Mouse (Mus musculus): ENCODE measurements around the gene Rabac1. TPM values are rescaled to one million over a fixed set of nuclear protein-coding genes. Genes with fewer than 3 reads are reported as not detected.

The Rabac1 gene
- polyA plus RNA-seq, 1 experiment from 2014 or later, result 101 TPM

- ATAC-seq (replicated peaks; ENCODE audit: low FRiP score) (no peak), DNase-seq (ENCODE audit: low spot score) (no peak)
- H3K27ac ChIP-seq (ENCODE audit: low read depth, low read length), result no peak overlapping the region
- no peaks in the 10 kb centered on the region for H3K9me3 ChIP-seq (ENCODE audit: control insufficient read depth, low read length)
- no peak overlapping the region for H3K4me3 ChIP-seq (ENCODE audit: low read depth, low read length)
- H3K27me3 ChIP-seq (replicated peaks; ENCODE audit: control insufficient read depth, insufficient read depth, low read length), result peaks cover 79% of the 10 kb centered on the region
- 63% methylated on average over 3 of the region's 3 CpGs for WGBS
- H3K36me3 ChIP-seq (ENCODE audit: control insufficient read depth, insufficient read depth, low read length), result no peaks in the 10 kb centered on the region
- peaks cover 11% of the 10 kb centered on the region for H3K4me1 ChIP-seq (replicated peaks; ENCODE audit: control insufficient read depth, insufficient read depth, low read length)
- H3K9ac ChIP-seq (ENCODE audit: low read depth, low read length), result no peak overlapping the region
- H3K4me2 ChIP-seq, result no peak overlapping the region; the same call in 1 of the 2 replicates
Observed at GRCm38 (mm10) chr7:25006171-25006570, 33.6 kb upstream of the Rabac1 start.

- H3K4me3 ChIP-seq (ENCODE audit: low read depth, low read length), result peak within 1 kb of the TSS; percentile 39
- H3K27ac ChIP-seq (ENCODE audit: low read depth, low read length), result no peak within 1 kb of the TSS
- no peak within 1 kb of the TSS for H3K9ac ChIP-seq (ENCODE audit: low read depth, low read length)
- H3K4me1 ChIP-seq (replicated peaks; ENCODE audit: control insufficient read depth, insufficient read depth, low read length), result peaks cover 9% of the 10 kb centered on the region
- no peaks in the 10 kb centered on the region for H3K36me3 ChIP-seq (ENCODE audit: control insufficient read depth, insufficient read depth, low read length)
- H3K4me2 ChIP-seq, result peak within 1 kb of the TSS; percentile 60
- no peak for DNase-seq (ENCODE audit: low spot score)
- H3K27me3 ChIP-seq (replicated peaks; ENCODE audit: control insufficient read depth, insufficient read depth, low read length), result peaks cover 73% of the 10 kb centered on the region
- no peak for ATAC-seq (replicated peaks; ENCODE audit: low FRiP score)
- 3% methylated on average over 54 of the region's 54 CpGs for WGBS
- no peaks in the 10 kb centered on the region for H3K9me3 ChIP-seq (ENCODE audit: control insufficient read depth, low read length)
Observed at GRCm38 (mm10) chr7:25005421-25006065, 33.0 kb upstream of the Rabac1 start, which contains the start of gene Atp1a3. Gene Atp1a3, minus strand, starts transcription at chr7:25005958.

GRCm38 (mm10) chr7:25004806-25005205, 32.3 kb upstream of the Rabac1 start:
- Histone ChIP-seq H3K27ac (ENCODE audit: low read depth, low read length) (no peak overlapping the region), H3K36me3 (ENCODE audit: control insufficient read depth, insufficient read depth, low read length) (no peaks in the 10 kb centered on the region), H3K9ac (ENCODE audit: low read depth, low read length) (no peak overlapping the region), H3K4me2 (no peak overlapping the region), H3K27me3 (replicated peaks; ENCODE audit: control insufficient read depth, insufficient read depth, low read length) (peaks cover 66% of the 10 kb centered on the region), H3K4me3 (ENCODE audit: low read depth, low read length) (no peak overlapping the region), H3K9me3 (ENCODE audit: control insufficient read depth, low read length) (no peaks in the 10 kb centered on the region), H3K4me1 (replicated peaks; ENCODE audit: control insufficient read depth, insufficient read depth, low read length) (peaks cover 4% of the 10 kb centered on the region)
- no peak for ATAC-seq (replicated peaks; ENCODE audit: low FRiP score)
- 40% methylated on average over 9 of the region's 9 CpGs for WGBS
- DNase-seq (ENCODE audit: low spot score), result no peak

GRCm38 (mm10) chr7:25003820-25004388, 31.4 kb upstream of the Rabac1 start:
- Histone ChIP-seq H3K4me1 (replicated peaks; ENCODE audit: control insufficient read depth, insufficient read depth, low read length) (peaks cover 4% of the 10 kb centered on the region), H3K4me2 (no peak overlapping the region), H3K4me3 (ENCODE audit: low read depth, low read length) (no peak overlapping the region), H3K9ac (ENCODE audit: low read depth, low read length) (no peak overlapping the region), H3K36me3 (ENCODE audit: control insufficient read depth, insufficient read depth, low read length) (no peaks in the 10 kb centered on the region), H3K9me3 (ENCODE audit: control insufficient read depth, low read length) (no peaks in the 10 kb centered on the region), H3K27me3 (replicated peaks; ENCODE audit: control insufficient read depth, insufficient read depth, low read length) (peaks cover 56% of the 10 kb centered on the region), H3K27ac (ENCODE audit: low read depth, low read length) (no peak overlapping the region)
- 86% methylated on average over 8 of the region's 8 CpGs for WGBS
- no peak for ATAC-seq (replicated peaks; ENCODE audit: low FRiP score)
- DNase-seq (ENCODE audit: low spot score), result no peak

GRCm38 (mm10) chr7:25003291-25003690, 30.7 kb upstream of the Rabac1 start:
- Histone ChIP-seq H3K4me1 (replicated peaks; ENCODE audit: control insufficient read depth, insufficient read depth, low read length) (peaks cover 4% of the 10 kb centered on the region), H3K4me2 (no peak overlapping the region), H3K9me3 (ENCODE audit: control insufficient read depth, low read length) (no peaks in the 10 kb centered on the region), H3K27me3 (replicated peaks; ENCODE audit: control insufficient read depth, insufficient read depth, low read length) (peaks cover 50% of the 10 kb centered on the region), H3K9ac (ENCODE audit: low read depth, low read length) (no peak overlapping the region), H3K36me3 (ENCODE audit: control insufficient read depth, insufficient read depth, low read length) (no peaks in the 10 kb centered on the region), H3K27ac (ENCODE audit: low read depth, low read length) (no peak overlapping the region), H3K4me3 (ENCODE audit: low read depth, low read length) (no peak overlapping the region)
- no peak for DNase-seq (ENCODE audit: low spot score)
- no peak for ATAC-seq (replicated peaks; ENCODE audit: low FRiP score)
- 50% methylated on average over 11 of the region's 11 CpGs for WGBS

- Histone ChIP-seq H3K9me3 (ENCODE audit: control insufficient read depth, low read length) (no peaks in the 10 kb centered on the region), H3K4me1 (replicated peaks; ENCODE audit: control insufficient read depth, insufficient read depth, low read length) (peaks cover 4% of the 10 kb centered on the region), H3K27me3 (replicated peaks; ENCODE audit: control insufficient read depth, insufficient read depth, low read length) (peaks cover 25% of the 10 kb centered on the region), H3K27ac (ENCODE audit: low read depth, low read length) (no peak overlapping the region), H3K9ac (ENCODE audit: low read depth, low read length) (no peak overlapping the region), H3K4me3 (ENCODE audit: low read depth, low read length) (no peak overlapping the region), H3K36me3 (ENCODE audit: control insufficient read depth, insufficient read depth, low read length) (no peaks in the 10 kb centered on the region), H3K4me2 (no peak overlapping the region)
- 54% methylated on average over 12 of the region's 12 CpGs for WGBS
- DNase-seq (ENCODE audit: low spot score) (no peak), ATAC-seq (replicated peaks; ENCODE audit: low FRiP score) (no peak)
Observed at GRCm38 (mm10) chr7:25000711-25001110, 28.2 kb upstream of the Rabac1 start.

- ATAC-seq (replicated peaks; ENCODE audit: low FRiP score) (no peak), DNase-seq (ENCODE audit: low spot score) (no peak)
- no peak overlapping the region for H3K27ac ChIP-seq (ENCODE audit: low read depth, low read length)
- peaks cover 2% of the 10 kb centered on the region; the same call in 1 of the 2 replicates for H3K4me1 ChIP-seq (replicated peaks; ENCODE audit: control insufficient read depth, insufficient read depth, low read length)
- no peak overlapping the region for H3K9ac ChIP-seq (ENCODE audit: low read depth, low read length)
- no peaks in the 10 kb centered on the region for H3K36me3 ChIP-seq (ENCODE audit: control insufficient read depth, insufficient read depth, low read length)
- peaks cover 20% of the 10 kb centered on the region for H3K27me3 ChIP-seq (replicated peaks; ENCODE audit: control insufficient read depth, insufficient read depth, low read length)
- 64% methylated on average over 7 of the region's 7 CpGs for WGBS
- no peak overlapping the region for H3K4me2 ChIP-seq
- H3K9me3 ChIP-seq (ENCODE audit: control insufficient read depth, low read length), result no peaks in the 10 kb centered on the region
- H3K4me3 ChIP-seq (ENCODE audit: low read depth, low read length), result no peak overlapping the region
Observed at GRCm38 (mm10) chr7:25000211-25000610, 27.7 kb upstream of the Rabac1 start.

GRCm38 (mm10) chr7:24993081-24993480, 20.5 kb upstream of the Rabac1 start:
- Histone ChIP-seq H3K9ac (ENCODE audit: low read depth, low read length) (no peak overlapping the region), H3K4me1 (replicated peaks; ENCODE audit: control insufficient read depth, insufficient read depth, low read length) (no peaks in the 10 kb centered on the region), H3K4me2 (no peak overlapping the region), H3K9me3 (ENCODE audit: control insufficient read depth, low read length) (no peaks in the 10 kb centered on the region), H3K4me3 (ENCODE audit: low read depth, low read length) (no peak overlapping the region), H3K27me3 (replicated peaks; ENCODE audit: control insufficient read depth, insufficient read depth, low read length) (0 out of 2 replicates have a peak, but pooled peaks cover 5% of the 10 kb centered on the region), H3K27ac (ENCODE audit: low read depth, low read length) (no peak overlapping the region), H3K36me3 (ENCODE audit: control insufficient read depth, insufficient read depth, low read length) (no peaks in the 10 kb centered on the region)
- DNase-seq (ENCODE audit: low spot score), result no peak
- WGBS, result 71% methylated on average over 6 of the region's 6 CpGs
- ATAC-seq (replicated peaks; ENCODE audit: low FRiP score), result no peak

GRCm38 (mm10) chr7:24990478-24990877, 17.9 kb upstream of the Rabac1 start:
- no peak for DNase-seq (ENCODE audit: low spot score)
- H3K4me1 ChIP-seq (replicated peaks; ENCODE audit: control insufficient read depth, insufficient read depth, low read length), result no peaks in the 10 kb centered on the region
- WGBS, result 83% methylated on average over 8 of the region's 8 CpGs

More at GRCm38 (mm10) chr7:24990478-24990877, 17.9 kb upstream of the Rabac1 start:
- H3K9ac ChIP-seq (ENCODE audit: low read depth, low read length), result no peak overlapping the region
- ATAC-seq (replicated peaks; ENCODE audit: low FRiP score), result no peak
- H3K27me3 ChIP-seq (replicated peaks; ENCODE audit: control insufficient read depth, insufficient read depth, low read length), result 0 out of 2 replicates have a peak, but pooled peaks cover 5% of the 10 kb centered on the region
- H3K4me3 ChIP-seq (ENCODE audit: low read depth, low read length), result no peak overlapping the region
- no peak overlapping the region for H3K4me2 ChIP-seq
- no peaks in the 10 kb centered on the region for H3K9me3 ChIP-seq (ENCODE audit: control insufficient read depth, low read length)
- H3K36me3 ChIP-seq (ENCODE audit: control insufficient read depth, insufficient read depth, low read length), result no peaks in the 10 kb centered on the region
- no peak overlapping the region for H3K27ac ChIP-seq (ENCODE audit: low read depth, low read length)
